Comparison of ENCODE assay signal across 8 mouse cellular contexts in the genomic region with DNA sequence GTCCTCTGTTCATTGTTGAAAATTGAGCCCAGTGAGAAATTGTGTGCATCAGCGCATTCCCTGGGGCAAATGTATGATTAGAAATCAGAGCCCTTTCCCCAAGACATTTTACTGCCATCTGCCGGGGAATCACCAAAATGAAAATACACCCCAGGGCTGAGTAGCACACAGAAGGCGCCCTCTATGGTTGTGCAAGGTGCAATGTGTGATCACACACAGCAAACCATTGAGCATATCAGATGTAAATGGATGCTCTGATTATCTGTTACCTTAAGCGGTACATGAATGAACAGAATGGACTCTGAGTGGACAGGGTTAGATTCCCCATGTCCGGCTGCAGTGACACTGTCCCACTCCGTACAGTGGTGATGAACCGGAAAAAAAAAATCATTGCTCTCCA.
DNase-seq lines count a peak whose midpoint lies in the region; ATAC-seq lines count a peak whose summit lies in the region.

No protein-coding gene starts in this region.

- peak; percentile 15 for DNase-seq in layer of hippocampus, adult 11-12 months (ENCODE audit: low spot score)
- DNase-seq in layer of hippocampus, adult 9-10 months (ENCODE audit: low spot score): no peak
- DNase-seq in adrenal gland, postnatal 10 days: peak; percentile 33
- DNase-seq in layer of hippocampus, postnatal 14 days (ENCODE audit: low spot score in 2 of 2): peak; percentile 9 to 28
- peak; percentile 40 for DNase-seq in right cerebral cortex, adult 18-20 months
- DNase-seq in gastrocnemius, postnatal 25 days: no peak
- no peak for DNase-seq in testis, postnatal 10 days (ENCODE audit: low spot score)

- no peaks in the 10 kb centered on the region for H3K36me3 ChIP-seq in forebrain, embryonic 16.5 days (ENCODE audit: control insufficient read depth, insufficient read depth)

- H3K4me3 ChIP-seq in forebrain, embryonic 16.5 days (replicated peaks; ENCODE audit: low read length): no peak overlapping the region

- H3K9me3 ChIP-seq in forebrain, embryonic 16.5 days (ENCODE audit: control insufficient read depth, low read length): no peaks in the 10 kb centered on the region

- peak; percentile 66 for ATAC-seq in forebrain, embryonic 16.5 days

- peaks cover 7% of the 10 kb centered on the region for H3K4me1 ChIP-seq in forebrain, embryonic 16.5 days (replicated peaks; ENCODE audit: control insufficient read depth, insufficient read depth, low read length)

- H3K27ac ChIP-seq in forebrain, embryonic 16.5 days (ENCODE audit: low read length): no peak overlapping the region

- no peak overlapping the region for H3K4me2 ChIP-seq in forebrain, embryonic 16.5 days (ENCODE audit: low read length)

- no peak overlapping the region for H3K9ac ChIP-seq in forebrain, embryonic 16.5 days (replicated peaks; ENCODE audit: low read depth, low read length)

- 60% methylated on average over 7 of the region's 7 CpGs for WGBS in forebrain, embryonic 16.5 days

- no peaks in the 10 kb centered on the region for H3K27me3 ChIP-seq in forebrain, embryonic 16.5 days (replicated peaks; ENCODE audit: control insufficient read depth, insufficient read depth, low read length)

Comparison
In these comparisons a context has a peak if more than half of its experiments do, and no peak if none do; other contexts are left out.
1. DNase-seq: peak in layer of hippocampus, adult 11-12 months (single experiment), adrenal gland, postnatal 10 days (single experiment), layer of hippocampus, postnatal 14 days (2 of 2) and right cerebral cortex, adult 18-20 months (single experiment); none in layer of hippocampus, adult 9-10 months (single experiment), gastrocnemius, postnatal 25 days (single experiment) and testis, postnatal 10 days (single experiment).